Mouse (Mus musculus): ENCODE measurements around the gene Eef1g.

Gene Eef1g

GRCm38 (mm10) chr19:8966590-8967372 is at the start of gene Eef1g:
Gene Eef1g, plus strand, starts transcription at chr19:8967041.
- DNase-seq: peak; percentile 98

- no peak for DNase-seq
Observed at GRCm38 (mm10) chr19:8919000-8919399, 47.8 kb upstream of the Eef1g start.

- DNase-seq: no peak
Observed at GRCm38 (mm10) chr19:8919684-8920072, 47.2 kb upstream of the Eef1g start.

DNA sequence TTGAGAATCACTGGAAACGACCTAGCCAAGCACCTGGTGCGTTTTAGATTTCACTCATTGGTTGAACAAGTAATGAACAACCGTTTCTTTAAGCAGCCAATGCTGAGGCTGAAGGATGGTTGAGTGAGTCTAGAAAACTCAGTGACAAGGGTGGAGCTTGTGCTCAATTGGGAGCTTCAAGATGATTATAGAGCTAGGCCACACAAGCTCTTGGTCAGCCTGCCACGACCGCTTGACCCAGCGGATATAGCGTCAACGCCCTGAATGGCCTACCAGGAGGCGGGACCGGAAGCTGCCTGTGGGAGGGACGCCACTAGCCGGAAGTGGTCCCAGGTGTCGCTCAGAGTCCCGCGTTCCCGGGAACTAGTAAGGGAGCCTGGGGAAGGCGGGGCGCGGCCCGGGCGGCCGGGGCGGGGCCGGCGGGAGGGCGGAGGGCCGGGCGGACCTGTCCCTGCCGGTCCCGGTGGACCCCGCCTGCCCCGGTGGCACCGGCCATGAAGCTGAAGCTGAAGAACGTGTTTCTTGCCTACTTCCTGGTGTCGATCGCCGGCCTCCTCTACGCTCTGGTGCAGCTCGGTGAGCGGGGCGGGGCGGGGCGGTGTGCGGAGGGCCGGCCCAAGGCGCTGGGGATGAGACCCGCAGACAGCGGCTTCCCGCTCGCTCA is 46.6 kb upstream of the Eef1g start, which contains the start of gene B3gat3:
Gene B3gat3, plus strand, starts transcription at position 302 of the 664 bp plus-strand sequence.
- DNase-seq: peak; percentile 94 to 96

GRCm38 (mm10) chr19:8920836-8921291 is 46.0 kb upstream of the Eef1g start:
- DNase-seq: peak in 1 of 2 experiments; percentile 38

GRCm38 (mm10) chr19:8921741-8922140 is 45.1 kb upstream of the Eef1g start:
- DNase-seq: peak in 1 of 2 experiments; percentile 18

DNA sequence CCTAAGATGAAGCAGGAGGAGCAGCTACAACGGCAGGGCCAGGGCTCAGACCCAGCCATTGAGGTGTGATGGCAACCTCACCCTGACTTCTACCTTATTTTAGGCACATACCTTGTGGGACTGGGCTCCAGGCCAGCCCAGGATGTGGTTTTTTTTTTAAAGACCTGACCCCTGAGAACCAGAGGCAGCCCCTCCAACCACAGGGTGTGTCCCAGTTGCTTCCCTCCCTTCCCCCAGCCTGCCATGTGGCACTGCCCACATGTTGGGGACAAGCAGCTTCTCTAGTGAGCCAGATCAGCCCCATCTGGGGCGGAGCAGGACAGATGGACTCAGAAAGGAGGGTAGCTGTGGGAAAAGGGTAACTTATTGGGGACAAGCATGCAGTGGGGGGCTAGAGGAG is 40.1 kb upstream of the Eef1g start:
- DNase-seq: no peak

- DNase-seq: no peak
Observed at GRCm38 (mm10) chr19:8927891-8928525, 38.8 kb upstream of the Eef1g start.

- peak; percentile 58 to 64 for DNase-seq
Observed at GRCm38 (mm10) chr19:8928689-8929223, 38.1 kb upstream of the Eef1g start.

DNA sequence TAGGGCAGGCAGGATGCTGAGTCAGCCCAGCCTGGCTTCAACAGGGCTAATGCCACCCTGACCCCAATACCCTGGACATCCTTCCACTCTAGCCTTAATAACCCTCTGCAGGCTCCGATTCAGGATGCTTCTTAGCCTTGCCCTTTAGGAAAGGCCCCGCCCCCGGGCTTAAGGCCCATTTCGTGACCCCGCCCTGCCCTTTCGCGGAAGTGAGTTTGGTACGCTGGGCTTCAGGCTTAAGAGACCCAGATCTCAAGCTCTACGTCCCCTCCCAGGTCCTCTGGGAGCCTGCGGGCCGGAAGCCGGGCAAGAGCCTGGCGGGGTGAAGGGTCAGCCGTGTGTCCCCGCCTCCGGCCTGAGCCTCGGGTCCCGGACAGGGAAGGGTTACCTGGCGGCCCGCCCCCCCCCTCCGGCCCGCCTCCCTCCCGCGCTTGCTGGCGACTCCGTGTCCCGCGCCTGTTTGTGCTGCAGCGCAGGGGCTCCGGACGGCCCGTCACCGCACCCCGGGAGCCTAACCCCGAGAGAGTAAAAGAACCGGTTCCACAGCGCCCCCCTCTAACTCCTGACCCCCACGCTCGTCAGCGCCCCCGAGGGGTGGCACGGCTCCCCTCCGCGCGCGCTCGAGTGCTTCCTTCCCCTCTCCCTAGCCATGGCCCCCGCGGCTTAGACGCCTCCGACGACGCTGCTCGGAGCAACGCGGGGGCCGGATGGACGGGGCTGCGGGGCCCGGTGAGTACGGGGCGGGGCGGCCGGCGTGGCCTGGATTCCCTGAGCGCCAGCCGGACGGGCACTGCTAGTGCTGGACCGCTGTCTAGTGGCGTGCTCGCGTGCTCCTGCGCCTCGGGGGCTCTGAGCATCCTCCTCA is 37.4 kb upstream of the Eef1g start, which contains the start of the genes Rom1 and Eml3:
Gene Rom1, minus strand, starts transcription at position 133 of the 865 bp plus-strand sequence.
Gene Eml3, plus strand, starts transcription at position 329 of the 865 bp plus-strand sequence.
- peak; percentile 67 to 80 for DNase-seq

- DNase-seq: no peak
Observed at GRCm38 (mm10) chr19:8930117-8930516, 36.7 kb upstream of the Eef1g start.

GRCm38 (mm10) chr19:8930771-8931170 is 36.1 kb upstream of the Eef1g start:
- DNase-seq: no peak

DNA sequence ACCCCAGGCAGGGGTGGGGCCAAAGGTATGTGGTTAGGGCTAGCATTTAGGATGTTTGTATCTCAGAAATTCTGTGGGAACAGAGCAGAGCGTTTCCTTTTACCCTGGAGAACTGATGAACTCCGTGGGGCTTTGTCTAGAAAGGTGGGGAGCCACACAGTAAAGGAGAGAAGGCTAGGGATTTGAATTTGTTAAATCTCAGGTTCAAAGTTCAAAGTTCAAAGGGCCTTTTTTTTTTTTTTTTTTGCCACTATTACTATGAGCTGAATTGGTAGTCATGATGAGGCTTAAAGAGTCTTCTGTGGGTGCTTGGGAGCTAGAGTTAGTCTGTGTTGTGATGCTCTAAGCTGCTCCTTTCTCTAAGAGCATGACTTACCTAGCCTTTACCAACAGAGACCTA is 30.1 kb upstream of the Eef1g start:
- no peak for DNase-seq

DNA sequence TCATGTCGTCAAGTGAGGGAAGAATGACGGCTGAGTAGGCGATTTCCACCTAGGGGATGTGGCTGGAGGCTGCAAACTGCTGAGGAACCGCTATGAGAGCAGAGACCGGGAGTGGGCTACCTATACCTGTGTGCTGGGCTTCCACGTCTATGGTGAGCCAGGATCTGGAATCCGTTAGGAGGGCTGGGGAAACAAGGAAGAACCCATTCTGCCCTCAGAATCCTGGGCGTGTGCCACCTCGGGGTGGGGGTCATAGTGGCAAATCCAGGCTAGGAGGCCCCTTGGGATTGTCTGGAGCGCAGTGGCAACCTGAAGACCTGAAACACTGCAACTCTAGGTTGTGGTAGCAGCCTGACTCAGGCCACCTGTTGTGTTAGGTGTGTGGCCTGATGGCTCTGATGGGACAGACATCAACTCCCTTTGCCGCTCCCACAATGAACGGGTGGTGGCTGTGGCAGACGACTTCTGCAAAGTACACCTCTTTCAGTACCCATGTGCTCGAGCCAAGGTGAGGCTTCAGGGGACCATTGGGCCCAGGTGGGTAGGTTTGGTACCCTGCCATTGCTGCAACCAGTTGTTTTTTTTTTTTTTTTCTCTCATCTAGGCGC is 26.2 kb upstream of the Eef1g start:
- peak; percentile 21 to 45 for DNase-seq

DNA sequence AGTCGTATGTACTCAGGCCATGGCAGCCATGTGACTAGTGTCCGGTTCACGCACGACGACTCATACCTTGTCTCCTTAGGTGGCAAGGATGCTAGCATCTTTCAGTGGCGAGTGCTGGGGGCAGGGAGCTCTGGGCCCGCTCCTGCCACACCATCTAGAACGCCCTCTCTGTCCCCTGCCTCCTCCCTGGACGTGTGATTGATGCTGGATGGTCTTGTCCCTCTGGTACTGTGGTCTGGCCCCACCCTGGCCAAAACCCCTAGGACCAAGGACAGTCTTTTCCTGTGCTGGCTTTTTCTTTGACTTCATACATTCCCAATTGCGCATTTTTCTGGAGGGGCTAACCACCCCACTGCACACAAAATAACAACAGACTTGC is 25.7 kb upstream of the Eef1g start:
- DNase-seq: peak in 1 of 2 experiments; percentile 30

GRCm38 (mm10) chr19:8941515-8942217 is 25.2 kb upstream of the Eef1g start, which contains the start of gene Mta2:
Gene Mta2, plus strand, starts transcription at chr19:8941875.
- peak; percentile 100 for DNase-seq

DNA sequence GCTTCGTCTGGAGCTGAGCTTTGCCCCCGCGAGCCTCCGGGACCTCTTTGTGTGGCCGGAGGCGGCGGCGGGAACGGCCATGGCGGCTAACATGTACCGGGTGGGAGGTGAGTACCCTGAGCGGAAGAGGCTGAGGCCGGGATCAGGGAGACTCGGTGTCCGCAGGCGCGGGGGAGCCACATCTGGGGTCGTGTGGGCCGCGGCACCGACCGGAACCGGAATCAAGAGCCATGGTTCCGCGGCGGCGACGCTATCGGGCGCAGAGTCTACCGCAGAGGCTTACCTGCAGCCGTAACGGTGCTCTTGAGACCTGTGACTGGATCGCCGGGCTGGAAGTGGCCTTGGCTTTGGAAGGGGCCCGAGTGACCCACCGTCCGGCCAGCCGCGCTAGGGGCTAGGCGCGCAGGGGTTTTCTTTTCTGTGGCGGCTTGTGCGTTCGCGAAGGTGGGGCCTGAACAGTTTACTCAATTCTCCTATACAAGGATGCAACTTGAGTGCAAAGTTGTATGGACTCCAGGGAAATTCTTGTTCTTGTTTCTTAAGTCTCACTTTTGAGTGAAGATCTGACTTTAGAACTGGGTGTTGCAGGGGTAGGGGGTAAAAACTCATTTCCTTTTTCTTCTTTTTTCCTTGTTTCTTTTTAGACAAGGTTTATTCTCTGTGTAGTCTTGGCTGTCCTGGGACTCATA is 24.4 kb upstream of the Eef1g start:
- DNase-seq: no peak

- no peak for DNase-seq
Observed at GRCm38 (mm10) chr19:8943047-8943446, 23.8 kb upstream of the Eef1g start.

GRCm38 (mm10) chr19:8944062-8944461 is 22.8 kb upstream of the Eef1g start:
- DNase-seq: no peak

GRCm38 (mm10) chr19:8944750-8945149 is 22.1 kb upstream of the Eef1g start:
- DNase-seq: peak; percentile 62 to 85
